Mouse (Mus musculus) hindbrain, embryonic 11.5 days (tissue): ENCODE data around the gene Tjp3. TPM values are rescaled to one million over a fixed set of nuclear protein-coding genes. Genes with fewer than 3 reads are reported as not detected.

Experiments used
- ATAC-seq: fragments of 200-750 bp; cut with Nextera tagmentation; 2 replicates; pipeline ENCODE4 v1.8.0; 2017; ENCODE audit warnings: mild to moderate bottlenecking, moderate TSS enrichment, moderate library complexity; ENCODE audit not compliant: low FRiP score
- DNase-seq: peaks from one replicate; pipeline ENCODE4 v3.0.0-alpha.2; 2015; ENCODE audit warnings: low spot score
- H3K27ac ChIP-seq: fragments of 300-500 bp; sonication (generic); 2 replicates; pipeline ENCODE4 v1.5.1; 2014; ENCODE audit warnings: mild to moderate bottlenecking, low read depth, low read length
- H3K27me3 ChIP-seq: fragments of 300-500 bp; sonication (generic); 2 replicates; pipeline ENCODE4 v1.6.1; 2014; ENCODE audit warnings: mild to moderate bottlenecking, low read length, moderate library complexity, mixed read lengths; ENCODE audit not compliant: control insufficient read depth, insufficient read depth
- H3K36me3 ChIP-seq: fragments of 300-500 bp; sonication (generic); 2 replicates; pipeline ENCODE4 v1.6.1; 2014; ENCODE audit warnings: mild to moderate bottlenecking, low read length, moderate library complexity, mixed read lengths; ENCODE audit not compliant: control insufficient read depth, insufficient read depth
- H3K4me1 ChIP-seq: fragments of 300-500 bp; sonication (generic); replicated peaks from 2 replicates; pipeline ENCODE4 v1.6.1; 2014; ENCODE audit warnings: low read length, mixed read lengths; ENCODE audit not compliant: control insufficient read depth, insufficient read depth
- H3K4me2 ChIP-seq: fragments of 300-500 bp; sonication (generic); replicated peaks from 2 replicates; pipeline ENCODE4 v1.6.1; 2014; ENCODE audit warnings: mild to moderate bottlenecking, low read depth, low read length
- H3K4me3 ChIP-seq: fragments of 300-500 bp; sonication (generic); 2 replicates; pipeline ENCODE4 v1.5.1; 2014; ENCODE audit warnings: low read depth, low read length
- H3K9ac ChIP-seq: fragments of 300-500 bp; sonication (generic); 2 replicates; pipeline ENCODE4 v1.6.1; 2014; ENCODE audit warnings: low read depth, low read length
- H3K9me3 ChIP-seq: fragments of 300-500 bp; sonication (generic); 2 replicates; pipeline ENCODE4 v1.6.1; 2016; ENCODE audit warnings: low read length; ENCODE audit not compliant: control insufficient read depth
- WGBS: fragments of 180-500 bp; shearing (Covaris S2); extraction: QIAGEN DNeasy Blood & Tissue Kit; methylation state at CpG from one replicate; pipeline ENCODE4 v1.1.7; 2014; 5-methylcytosine and 5-hydroxymethylcytosine counted together
- polyA plus RNA-seq: library from polyadenylated mRNA; unstranded; fragments of >200 nt; fragmentation: Nextera tagmentation; extraction: Ambion mirVana; gene quantifications from 2 replicates; pipeline ENCODE4 v1.2.1, GENCODE M21; 2014

The Tjp3 gene
- polyA plus RNA-seq, 1 experiment from 2014 or later, result 3.9 TPM

GRCm38 (mm10) chr10:81303258-81303657, 11.9 kb upstream of the Tjp3 start:
- DNase-seq, result no peak
- Histone ChIP-seq H3K27ac (no peak overlapping the region), H3K4me1 (no peaks in the 10 kb centered on the region; the same call in 1 of the 2 replicates), H3K9ac (no peak overlapping the region), H3K4me2 (no peak overlapping the region), H3K36me3 (peaks cover 9% of the 10 kb centered on the region; the same call in 1 of the 2 replicates), H3K4me3 (no peak overlapping the region), H3K27me3 (no peaks in the 10 kb centered on the region), H3K9me3 (no peaks in the 10 kb centered on the region)
- WGBS, result 74% methylated on average over 10 of the region's 10 CpGs
- no peak for ATAC-seq

- H3K36me3 ChIP-seq, result peaks cover 6% of the 10 kb centered on the region; the same call in 1 of the 2 replicates
- no peak overlapping the region for H3K4me2 ChIP-seq
- WGBS, result 76% methylated on average over 14 of the region's 14 CpGs
- no peak overlapping the region for H3K4me3 ChIP-seq
- ATAC-seq, result no peak
- H3K27ac ChIP-seq, result no peak overlapping the region
- no peak overlapping the region for H3K9ac ChIP-seq
- no peaks in the 10 kb centered on the region; the same call in 1 of the 2 replicates for H3K4me1 ChIP-seq
- H3K9me3 ChIP-seq, result no peaks in the 10 kb centered on the region
- DNase-seq, result no peak
- no peaks in the 10 kb centered on the region for H3K27me3 ChIP-seq
These were observed 11.4 kb upstream of the Tjp3 start for GRCm38 (mm10) chr10:81302781-81303218.

- Histone ChIP-seq H3K9ac (0 out of 2 replicates have a peak overlapping the region, but pooled peaks have one; percentile 4), H3K4me2 (no peak overlapping the region), H3K36me3 (peaks cover under 1% of the 10 kb centered on the region; the same call in 1 of the 2 replicates), H3K9me3 (no peaks in the 10 kb centered on the region), H3K4me1 (no peaks in the 10 kb centered on the region; the same call in 1 of the 2 replicates), H3K27ac (0 out of 2 replicates have a peak overlapping the region, but pooled peaks have one; percentile 17), H3K4me3 (no peak overlapping the region), H3K27me3 (no peaks in the 10 kb centered on the region)
- 70% methylated on average over 4 of the region's 4 CpGs for WGBS
- DNase-seq (no peak), ATAC-seq (no peak)
These were observed 10.9 kb upstream of the Tjp3 start for GRCm38 (mm10) chr10:81302288-81302687.

- Histone ChIP-seq H3K4me1 (no peaks in the 10 kb centered on the region; the same call in 1 of the 2 replicates), H3K4me3 (no peak overlapping the region), H3K4me2 (no peak overlapping the region), H3K9ac (no peak overlapping the region), H3K27me3 (no peaks in the 10 kb centered on the region), H3K9me3 (no peaks in the 10 kb centered on the region), H3K27ac (no peak overlapping the region), H3K36me3 (no peaks in the 10 kb centered on the region)
- WGBS, result 80% methylated on average over 9 of the region's 9 CpGs
- ATAC-seq (no peak), DNase-seq (no peak)
These were observed 9.9 kb upstream of the Tjp3 start for GRCm38 (mm10) chr10:81301321-81301720.

GRCm38 (mm10) chr10:81300352-81300907, 9.0 kb upstream of the Tjp3 start:
- WGBS, result 76% methylated on average over 9 of the region's 9 CpGs
- no peak overlapping the region for H3K4me3 ChIP-seq
- ATAC-seq, result no peak
- H3K4me2 ChIP-seq, result no peak overlapping the region
- H3K9ac ChIP-seq, result no peak overlapping the region
- no peak for DNase-seq
- no peaks in the 10 kb centered on the region for H3K36me3 ChIP-seq
- no peaks in the 10 kb centered on the region for H3K9me3 ChIP-seq
- H3K4me1 ChIP-seq, result no peaks in the 10 kb centered on the region; the same call in 1 of the 2 replicates
- no peak overlapping the region for H3K27ac ChIP-seq
- H3K27me3 ChIP-seq, result no peaks in the 10 kb centered on the region

- Histone ChIP-seq H3K4me2 (no peak overlapping the region), H3K4me1 (no peaks in the 10 kb centered on the region; the same call in 1 of the 2 replicates), H3K27me3 (no peaks in the 10 kb centered on the region), H3K9ac (0 out of 2 replicates have a peak overlapping the region, but pooled peaks have one; percentile 7), H3K4me3 (no peak overlapping the region), H3K9me3 (no peaks in the 10 kb centered on the region), H3K36me3 (no peaks in the 10 kb centered on the region), H3K27ac (no peak overlapping the region)
- 87% methylated on average over 14 of the region's 14 CpGs for WGBS
- no peak for ATAC-seq
- no peak for DNase-seq
These were observed 8.4 kb upstream of the Tjp3 start for GRCm38 (mm10) chr10:81299585-81300351.

GRCm38 (mm10) chr10:81298369-81299100, 7.2 kb upstream of the Tjp3 start:
- Histone ChIP-seq H3K4me3 (no peak overlapping the region), H3K4me1 (peaks cover 7% of the 10 kb centered on the region; the same call in 1 of the 2 replicates), H3K36me3 (no peaks in the 10 kb centered on the region), H3K9ac (no peak overlapping the region), H3K9me3 (no peaks in the 10 kb centered on the region), H3K27ac (no peak overlapping the region), H3K4me2 (no peak overlapping the region), H3K27me3 (no peaks in the 10 kb centered on the region)
- DNase-seq (no peak), ATAC-seq (no peak)
- WGBS, result 94% methylated on average over 17 of the region's 17 CpGs

- WGBS, result 61% methylated on average over 10 of the region's 10 CpGs
- no peak for ATAC-seq
These were observed 6.5 kb upstream of the Tjp3 start for GRCm38 (mm10) chr10:81297845-81298244.

More at GRCm38 (mm10) chr10:81297845-81298244, 6.5 kb upstream of the Tjp3 start:
- Histone ChIP-seq H3K27ac (no peak overlapping the region), H3K27me3 (no peaks in the 10 kb centered on the region), H3K36me3 (no peaks in the 10 kb centered on the region), H3K9me3 (no peaks in the 10 kb centered on the region), H3K9ac (no peak overlapping the region), H3K4me1 (peaks cover 7% of the 10 kb centered on the region; the same call in 1 of the 2 replicates), H3K4me3 (no peak overlapping the region), H3K4me2 (no peak overlapping the region)
- no peak for DNase-seq
